Mouse (Mus musculus) midbrain, postnatal 0 days (tissue): ENCODE measurements at regions not wholly inside any gene's neighbourhood (a gene's known extent, or its start where the extent isn't known, plus 50 kb on each side); places are given as distances from the start of the nearest gene placed in this dataset.

ENCODE experiments used
- ATAC-seq: fragments of 200-750 bp; cut with Nextera tagmentation; 2 replicates; pipeline ENCODE4 v1.8.0; 2017; ENCODE audit warnings: moderate number of reproducible peaks, mild to moderate bottlenecking, moderate TSS enrichment, moderate library complexity; ENCODE audit not compliant: low FRiP score
- DNase-seq: peaks from one replicate; pipeline ENCODE4 v3.0.0-alpha.2; 2015; ENCODE audit warnings: low spot score
- H3K27ac ChIP-seq: fragments of 300-500 bp; sonication (generic); 2 replicates; pipeline ENCODE4 v1.5.1; 2014; ENCODE audit warnings: low read depth, mild to moderate bottlenecking, low read length, mixed read lengths
- H3K27me3 ChIP-seq: fragments of 300-500 bp; sonication (generic); 2 replicates; pipeline ENCODE4 v1.6.1; 2014; ENCODE audit warnings: low read length, control low read depth, mixed read lengths; ENCODE audit not compliant: insufficient read depth
- H3K36me3 ChIP-seq: fragments of 300-500 bp; sonication (generic); 2 replicates; pipeline ENCODE4 v1.6.1; 2014; ENCODE audit warnings: low read length, control low read depth, mixed read lengths; ENCODE audit not compliant: insufficient read depth
- H3K4me1 ChIP-seq: fragments of 300-500 bp; sonication (generic); 2 replicates; pipeline ENCODE4 v1.6.1; 2014; ENCODE audit warnings: mild to moderate bottlenecking, control low read depth, antibody characterized with exemption, low read length, mixed read lengths; ENCODE audit not compliant: insufficient read depth
- H3K4me2 ChIP-seq: fragments of 300-500 bp; sonication (generic); 2 replicates; pipeline ENCODE4 v1.6.1; 2014; ENCODE audit warnings: low read depth, mild to moderate bottlenecking, low read length, mixed read lengths; ENCODE audit not compliant: poor library complexity, severe bottlenecking
- H3K4me3 ChIP-seq: fragments of 300-500 bp; sonication (generic); 2 replicates; pipeline ENCODE4 v1.5.1; 2014; ENCODE audit warnings: low read depth, mild to moderate bottlenecking, low read length, moderate library complexity
- H3K9ac ChIP-seq: fragments of 300-500 bp; sonication (generic); replicated peaks from 2 replicates; pipeline ENCODE4 v1.6.1; 2014; ENCODE audit warnings: mild to moderate bottlenecking, low read length, moderate library complexity, mixed read lengths; ENCODE audit not compliant: poor library complexity, severe bottlenecking
- H3K9me3 ChIP-seq: fragments of 300-500 bp; sonication (generic); 2 replicates; pipeline ENCODE4 v1.6.1; 2016; ENCODE audit warnings: low read length, control low read depth
- CTCF ChIP-seq: IDR thresholded peaks from 2 replicates; pipeline ENCODE4 v1.5.1; 2016; ENCODE audit warnings: antibody characterized with exemption, mild to moderate bottlenecking
- WGBS: fragments of 180-500 bp; shearing (Covaris S2); extraction: QIAGEN DNeasy Blood & Tissue Kit; methylation state at CpG from one replicate; pipeline ENCODE4 v1.1.7; 2014; 5-methylcytosine and 5-hydroxymethylcytosine counted together

- DNase-seq (no peak), ATAC-seq (no peak)
- H3K27ac ChIP-seq = no peak overlapping the region
- no peaks in the 10 kb centered on the region for H3K36me3 ChIP-seq
- TF ChIP-seq CTCF = no peak
- 87% methylated on average over 2 of the region's 2 CpGs for WGBS
- no peak overlapping the region for H3K9ac ChIP-seq
- no peak overlapping the region for H3K4me2 ChIP-seq
- no peaks in the 10 kb centered on the region for H3K27me3 ChIP-seq
- H3K9me3 ChIP-seq = no peaks in the 10 kb centered on the region
- no peaks in the 10 kb centered on the region for H3K4me1 ChIP-seq
- no peak overlapping the region for H3K4me3 ChIP-seq
Observed at GRCm38 (mm10) chr1:99237214-99237613, 535.4 kb upstream of the Cntnap5b start.

- no peaks in the 10 kb centered on the region for H3K27me3 ChIP-seq
- no peaks in the 10 kb centered on the region for H3K4me1 ChIP-seq
- no peak overlapping the region for H3K27ac ChIP-seq
- TF ChIP-seq CTCF = no peak
- no peaks in the 10 kb centered on the region for H3K9me3 ChIP-seq
- no peak for ATAC-seq
- no peaks in the 10 kb centered on the region for H3K36me3 ChIP-seq
- H3K4me2 ChIP-seq = no peak overlapping the region
- no peak overlapping the region for H3K9ac ChIP-seq
- H3K4me3 ChIP-seq = no peak overlapping the region
- no peak for DNase-seq
Observed at GRCm38 (mm10) chr1:99285612-99286011, 487.0 kb upstream of the Cntnap5b start.

GRCm38 (mm10) chr1:99287834-99288233 lies 484.7 kb upstream of the Cntnap5b start:
- DNase-seq = no peak
- H3K4me2 ChIP-seq = no peak overlapping the region
- no peak for ATAC-seq
- no peak overlapping the region for H3K27ac ChIP-seq
- H3K4me3 ChIP-seq = no peak overlapping the region
- no peak for TF ChIP-seq CTCF
- WGBS = 87% methylated on average over 3 of the region's 3 CpGs
- no peak overlapping the region for H3K9ac ChIP-seq
- no peaks in the 10 kb centered on the region for H3K36me3 ChIP-seq
- no peaks in the 10 kb centered on the region for H3K4me1 ChIP-seq
- H3K9me3 ChIP-seq = no peaks in the 10 kb centered on the region
- H3K27me3 ChIP-seq = no peaks in the 10 kb centered on the region

GRCm38 (mm10) chr1:99299139-99299538 lies 473.4 kb upstream of the Cntnap5b start:
- DNase-seq (no peak), ATAC-seq (no peak)
- Histone ChIP-seq H3K4me1 (no peaks in the 10 kb centered on the region), H3K9ac (no peak overlapping the region), H3K4me2 (no peak overlapping the region), H3K36me3 (no peaks in the 10 kb centered on the region), H3K27me3 (no peaks in the 10 kb centered on the region), H3K4me3 (no peak overlapping the region), H3K9me3 (no peaks in the 10 kb centered on the region), H3K27ac (no peak overlapping the region)
- TF ChIP-seq CTCF = no peak
- WGBS = 53% methylated on average over 2 of the region's 2 CpGs

- no peak for TF ChIP-seq CTCF
- Histone ChIP-seq H3K4me3 (no peak overlapping the region), H3K27ac (no peak overlapping the region), H3K9ac (no peak overlapping the region), H3K36me3 (no peaks in the 10 kb centered on the region), H3K9me3 (no peaks in the 10 kb centered on the region), H3K4me2 (no peak overlapping the region), H3K27me3 (no peaks in the 10 kb centered on the region), H3K4me1 (no peaks in the 10 kb centered on the region)
- ATAC-seq (no peak; the same call in 1 of the 2 replicates), DNase-seq (no peak)
- 34% methylated on average over 3 of the region's 3 CpGs for WGBS
Observed at GRCm38 (mm10) chr1:99317043-99317709, 455.4 kb upstream of the Cntnap5b start.

GRCm38 (mm10) chr1:99317710-99318066 lies 454.9 kb upstream of the Cntnap5b start:
- Histone ChIP-seq H3K27ac (no peak overlapping the region), H3K4me3 (no peak overlapping the region), H3K4me2 (no peak overlapping the region), H3K36me3 (no peaks in the 10 kb centered on the region), H3K9ac (no peak overlapping the region), H3K27me3 (no peaks in the 10 kb centered on the region), H3K9me3 (no peaks in the 10 kb centered on the region), H3K4me1 (no peaks in the 10 kb centered on the region)
- TF ChIP-seq CTCF = no peak
- DNase-seq (peak; percentile 3), ATAC-seq (peak; percentile 66; the same call in 1 of the 2 replicates)
- WGBS = 29% methylated on average over 4 of the region's 4 CpGs
